Mouse (Mus musculus) olfactory bulb, adult 2 months (tissue): ENCODE results near the gene Tmem116.

ENCODE experiments used
- CTCF ChIP-seq: fragments of 200-500 bp; IDR thresholded peaks from 2 replicates; pipeline ENCODE4 v1.5.1; 2012; ENCODE audit warnings: low read depth, mild to moderate bottlenecking, low read length, moderate library complexity; ENCODE audit not compliant: insufficient read depth
- POLR2A ChIP-seq: fragments of 200-500 bp; IDR thresholded peaks from 2 replicates; pipeline ENCODE4 v1.6.1; 2012; ENCODE audit warnings: mild to moderate bottlenecking, low read depth, low read length, moderate library complexity; ENCODE audit not compliant: insufficient read depth

GRCm38 (mm10) chr5:121410975-121411374 lies 40.7 kb upstream of the Tmem116 start:
- TF ChIP-seq POLR2A (no peak), CTCF (no peak)
